10 mouse cellular contexts compared by ENCODE assay signal in genomic region chr2:39268357-39268756, GRCm38 (mm10). TPM values are rescaled to one million over a fixed set of nuclear protein-coding genes. Genes with fewer than 3 reads are reported as not detected.
DNase-seq lines count a peak whose midpoint lies in the region; TF ChIP-seq lines count a peak whose summit lies in the region.
"Had no signal": no experiment of that assay in that cellular context is flagged by ENCODE, and none has a peak within 500 bp of the region (broad histone marks: within the 10 kb centered on the region; RNA-seq: fewer than 3 reads in every experiment).

No protein-coding gene starts in this region.

- no peak for TF ChIP-seq POLR2A in thymus, adult 2 months (IDR thresholded peaks at IDR 0.05; ENCODE audit: control insufficient read depth, extremely low read depth, insufficient read depth, low read length, poor library complexity)
- TF ChIP-seq POLR2A in liver, adult 2 months (IDR thresholded peaks at IDR 0.05; ENCODE audit: extremely low read depth, insufficient read depth, low read length) = no peak

- no peak for DNase-seq in gastrocnemius, adult 2 months
- no peak for DNase-seq in gastrocnemius, postnatal 14 days
- DNase-seq in thymus, adult 2 months = peak; percentile 19
- DNase-seq in thymus, adult 18-20 months = no peak
- DNase-seq in embryo, embryonic 11.5 days (ENCODE audit: low read depth, low spot score) = peak; percentile 31
- DNase-seq in liver, adult 2 months (ENCODE audit: extremely low read depth, low read depth, low spot score) = peak; percentile 32
- peak; percentile 77 for DNase-seq in retina, embryonic 14.5 days (ENCODE audit: low spot score)
- DNase-seq in urinary bladder, postnatal 25 days (ENCODE audit: low spot score) = no peak

- intact Hi-C loops in gastrocnemius, adult 2 months (cut with DNase I) = loop anchor here (1.0 kb wide), 1 partner anchor 105 kb away; no protein-coding TSS in a partner anchor
- intact Hi-C loops in gastrocnemius, postnatal 14 days (cut with DNase I; ENCODE audit: low total_unique reads) = no loop called here

- no peak overlapping the region for H3K9ac ChIP-seq in liver, adult 2 months (ENCODE audit: low read depth, low read length)
- H3K9ac ChIP-seq: limb, embryonic 15.5 days; stomach, embryonic 15.5 days had no signal

- TF ChIP-seq CTCF in gastrocnemius, adult 2 months (IDR thresholded peaks at IDR 0.05) = peak; percentile 63
- TF ChIP-seq CTCF in thymus, adult 2 months (IDR thresholded peaks at IDR 0.05; ENCODE audit: borderline replicate concordance, control insufficient read depth, extremely low read depth, insufficient read depth, low read length, poor library complexity) = no peak
- peak; percentile 54 for TF ChIP-seq CTCF in liver, adult 2 months (IDR thresholded peaks at IDR 0.05; ENCODE audit: low read depth, low read length)

- no peaks in the 10 kb centered on the region for H3K36me3 ChIP-seq in thymus, adult 2 months (ENCODE audit: control insufficient read depth, insufficient read depth, low read length)
- no peaks in the 10 kb centered on the region for H3K36me3 ChIP-seq in liver, adult 2 months (ENCODE audit: control insufficient read depth, insufficient read depth, low read length)
- H3K36me3 ChIP-seq: limb, embryonic 15.5 days; stomach, embryonic 15.5 days had no signal

- H3K4me1 ChIP-seq in thymus, adult 2 months (replicated peaks; ENCODE audit: control insufficient read depth, insufficient read depth, low read length) = no peaks in the 10 kb centered on the region
- no peaks in the 10 kb centered on the region for H3K4me1 ChIP-seq in liver, adult 2 months (ENCODE audit: control insufficient read depth, insufficient read depth, low read length)
- H3K4me1 ChIP-seq: limb, embryonic 15.5 days; stomach, embryonic 15.5 days had no signal

- H3K4me3 ChIP-seq in gastrocnemius, adult 2 months = no peak overlapping the region
- H3K4me3 ChIP-seq in thymus, adult 2 months (ENCODE audit: control insufficient read depth, insufficient read depth, low read length) = no peak overlapping the region
- no peak overlapping the region for H3K4me3 ChIP-seq in liver, adult 2 months (ENCODE audit: insufficient read depth, low read depth, low read length)
- H3K4me3 ChIP-seq: limb, embryonic 15.5 days; stomach, embryonic 15.5 days had no signal

- H3K27me3 ChIP-seq in thymus, adult 2 months (ENCODE audit: control insufficient read depth, insufficient read depth, low read length) = no peaks in the 10 kb centered on the region
- no peaks in the 10 kb centered on the region for H3K27me3 ChIP-seq in liver, adult 2 months (ENCODE audit: control insufficient read depth, insufficient read depth, low read length)
- H3K27me3 ChIP-seq: limb, embryonic 15.5 days; stomach, embryonic 15.5 days had no signal

- 53% methylated on average over 3 of the region's 3 CpGs for WGBS in thymus, adult 2 months
- WGBS in liver, adult 2 months = 49% methylated on average over 3 of the region's 3 CpGs

- no peak overlapping the region for H3K27ac ChIP-seq in gastrocnemius, adult 2 months
- no peak overlapping the region for H3K27ac ChIP-seq in thymus, adult 2 months (ENCODE audit: control insufficient read depth, insufficient read depth, low read length)
- H3K27ac ChIP-seq in liver, adult 2 months (replicated peaks; ENCODE audit: insufficient read depth, low read depth, low read length) = no peak overlapping the region
- H3K27ac ChIP-seq: limb, embryonic 15.5 days; stomach, embryonic 15.5 days had no signal

- no peaks in the 10 kb centered on the region for H3K79me2 ChIP-seq in liver, adult 2 months (ENCODE audit: control insufficient read depth, insufficient read depth, low read length)

RNA-seq across cellular contexts. Expression of gene Ppp6c, which starts 42.1 kb away (rescaled TPM):
- 10 to 100 TPM; 58.7 to 68.5 TPM for total RNA-seq in gastrocnemius, adult 2 months (2021)
- total RNA-seq in gastrocnemius, postnatal 14 days (2021) = 10 to 100 TPM; 54.5 to 57.9 TPM
- polyA plus RNA-seq in thymus, adult 2 months (2012; rRNA removed) = 32.9 and 33.0 TPM in 2 replicates
- total RNA-seq in liver, adult 2 months (2014; rRNA removed) = 22.4 and 27.1 TPM in 2 replicates
- polyA plus RNA-seq in liver, adult 2 months (2012; rRNA removed) = 16.3 and 20.9 TPM in 2 replicates

Comparison
In these comparisons a context has a peak if more than half of its experiments do, and no peak if none do; other contexts are left out.
1. DNase-seq: peak in thymus, adult 2 months (single experiment), embryo, embryonic 11.5 days (single experiment), liver, adult 2 months (single experiment) and retina, embryonic 14.5 days (single experiment); none in gastrocnemius, adult 2 months (single experiment), gastrocnemius, postnatal 14 days (single experiment), thymus, adult 18-20 months (0 of 2) and urinary bladder, postnatal 25 days (single experiment).